Mouse (Mus musculus): ENCODE data around the gene Lmln. TPM values are rescaled to one million over a fixed set of nuclear protein-coding genes. Genes with fewer than 3 reads are reported as not detected.

The Lmln gene
- polyA plus RNA-seq, 1 experiment, result 0.02 TPM

DNA sequence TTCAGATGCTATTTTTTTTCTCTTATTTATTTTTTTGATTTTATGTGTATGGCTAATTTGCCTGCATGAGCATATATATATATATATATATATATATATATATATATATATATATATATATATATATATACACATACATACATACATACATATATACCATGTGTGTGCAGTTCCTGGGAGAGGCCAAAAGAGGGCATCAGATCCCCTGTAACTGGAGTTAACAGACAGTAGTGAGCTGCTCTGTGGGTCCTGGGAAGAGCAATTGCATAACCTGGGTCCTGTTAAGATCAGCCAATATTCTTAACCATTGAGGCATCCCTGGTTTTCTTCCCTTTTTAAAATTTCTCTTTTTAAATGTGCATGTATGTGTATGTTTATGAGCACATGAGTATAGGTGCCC, 8.6 kb downstream of the Lmln start:
- Histone ChIP-seq H3K27me3 (replicated peaks) (no peaks in the 10 kb centered on the region), H3K36me3 (replicated peaks; ENCODE audit: low read length) (peaks cover 45% of the 10 kb centered on the region), H3K9me3 (no peaks in the 10 kb centered on the region), H3K4me3 (replicated peaks) (no peak overlapping the region), H3K4me1 (peaks cover 8% of the 10 kb centered on the region)
- TF ChIP-seq FLI1 (IDR thresholded peaks at IDR 0.05; ENCODE audit: low read length) (no peak), GATA1 (IDR thresholded peaks at IDR 0.05; ENCODE audit: borderline replicate concordance, low read length) (no peak)

DNA sequence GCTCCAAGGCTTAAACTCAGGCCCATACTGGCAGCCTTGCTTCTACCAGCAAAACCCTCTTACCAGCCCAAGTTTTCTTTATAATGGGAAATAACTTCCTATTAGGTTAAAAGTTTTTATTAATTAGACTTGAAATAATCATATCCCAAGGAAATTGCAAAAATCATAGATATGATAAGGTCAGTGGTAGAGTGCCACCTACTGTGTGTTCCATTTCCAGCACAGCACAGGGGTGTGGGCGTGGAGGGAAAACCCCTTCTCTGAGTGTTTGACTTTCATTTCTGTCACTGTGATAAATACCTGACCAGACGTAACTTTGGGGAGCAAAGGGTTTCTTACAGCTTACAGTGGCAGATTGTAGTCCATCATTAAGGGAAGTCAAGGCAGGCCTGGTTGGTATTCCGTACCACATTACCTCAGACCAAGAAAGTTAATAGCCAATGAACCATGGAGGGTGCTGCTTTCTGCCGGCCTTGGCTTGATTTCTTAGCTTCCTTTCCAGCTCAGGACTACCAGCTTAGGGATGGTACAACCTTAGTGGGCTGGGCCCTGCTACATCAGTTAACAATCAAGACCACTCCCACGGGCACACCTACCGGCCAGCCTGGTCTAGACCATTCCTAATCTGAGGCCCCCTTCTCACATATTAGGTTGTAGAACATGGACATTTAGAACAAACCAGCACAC, 10.7 kb downstream of the Lmln start:
- peaks cover 26% of the 10 kb centered on the region for H3K4me1 ChIP-seq
- TF ChIP-seq FLI1 (IDR thresholded peaks at IDR 0.05; ENCODE audit: low read length) (no peak), GATA1 (IDR thresholded peaks at IDR 0.05; ENCODE audit: borderline replicate concordance, low read length) (no peak)
- H3K4me3 ChIP-seq (replicated peaks), result no peak overlapping the region
- no peaks in the 10 kb centered on the region for H3K9me3 ChIP-seq
- H3K27me3 ChIP-seq (replicated peaks), result no peaks in the 10 kb centered on the region
- H3K36me3 ChIP-seq (replicated peaks; ENCODE audit: low read length), result peaks cover 36% of the 10 kb centered on the region

DNA sequence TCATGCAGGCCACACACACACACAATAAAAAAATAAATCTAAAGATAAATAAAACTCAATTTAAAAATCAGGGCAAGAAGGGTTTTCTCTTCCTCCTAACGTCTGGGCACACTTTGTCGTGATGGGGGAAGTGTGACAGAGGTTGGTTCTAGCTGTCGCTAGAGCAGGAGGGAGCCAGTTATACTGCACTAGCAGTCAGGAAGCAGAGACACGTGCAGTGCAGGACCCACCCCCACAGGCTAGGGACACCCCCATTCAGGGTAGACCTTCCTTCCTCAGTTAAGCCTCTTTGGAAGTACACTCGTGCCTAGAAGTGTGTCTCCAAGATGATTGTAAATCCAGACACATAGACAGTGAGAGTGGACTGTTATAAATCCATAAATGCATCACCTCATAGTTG, 12.6 kb downstream of the Lmln start:
- Histone ChIP-seq H3K4me1 (peaks cover 30% of the 10 kb centered on the region), H3K4me3 (replicated peaks) (no peak overlapping the region), H3K27me3 (replicated peaks) (no peaks in the 10 kb centered on the region), H3K36me3 (replicated peaks; ENCODE audit: low read length) (peaks cover 26% of the 10 kb centered on the region), H3K9me3 (no peaks in the 10 kb centered on the region)
- TF ChIP-seq GATA1 (IDR thresholded peaks at IDR 0.05; ENCODE audit: borderline replicate concordance, low read length), result no peak
- TF ChIP-seq FLI1 (IDR thresholded peaks at IDR 0.05; ENCODE audit: low read length), result no peak

DNA sequence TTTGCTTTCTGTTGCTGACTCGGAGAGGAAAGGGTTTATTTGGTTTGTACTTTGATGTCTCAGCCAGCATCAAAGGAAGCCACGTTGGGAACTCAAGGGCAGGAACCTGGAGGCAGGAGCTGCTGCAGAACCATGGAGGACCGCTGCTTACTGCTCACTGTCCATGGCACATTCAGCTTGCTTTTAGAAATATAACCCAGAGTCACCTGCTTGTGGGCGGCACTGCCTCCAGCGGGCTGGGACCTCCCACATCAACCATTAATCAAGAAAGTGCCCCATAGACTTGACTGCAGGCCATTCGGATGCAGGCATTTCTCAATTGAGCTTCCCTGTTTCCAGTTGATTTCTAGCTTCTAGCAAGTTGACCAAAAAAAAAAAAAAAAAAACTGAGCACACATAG, 13.8 kb downstream of the Lmln start:
- Histone ChIP-seq H3K4me1 (peaks cover 30% of the 10 kb centered on the region), H3K36me3 (replicated peaks; ENCODE audit: low read length) (peaks cover 19% of the 10 kb centered on the region), H3K27me3 (replicated peaks) (no peaks in the 10 kb centered on the region), H3K4me3 (replicated peaks) (no peak overlapping the region), H3K9me3 (no peaks in the 10 kb centered on the region)
- no peak for TF ChIP-seq FLI1 (IDR thresholded peaks at IDR 0.05; ENCODE audit: low read length)
- TF ChIP-seq GATA1 (IDR thresholded peaks at IDR 0.05; ENCODE audit: borderline replicate concordance, low read length), result no peak

DNA sequence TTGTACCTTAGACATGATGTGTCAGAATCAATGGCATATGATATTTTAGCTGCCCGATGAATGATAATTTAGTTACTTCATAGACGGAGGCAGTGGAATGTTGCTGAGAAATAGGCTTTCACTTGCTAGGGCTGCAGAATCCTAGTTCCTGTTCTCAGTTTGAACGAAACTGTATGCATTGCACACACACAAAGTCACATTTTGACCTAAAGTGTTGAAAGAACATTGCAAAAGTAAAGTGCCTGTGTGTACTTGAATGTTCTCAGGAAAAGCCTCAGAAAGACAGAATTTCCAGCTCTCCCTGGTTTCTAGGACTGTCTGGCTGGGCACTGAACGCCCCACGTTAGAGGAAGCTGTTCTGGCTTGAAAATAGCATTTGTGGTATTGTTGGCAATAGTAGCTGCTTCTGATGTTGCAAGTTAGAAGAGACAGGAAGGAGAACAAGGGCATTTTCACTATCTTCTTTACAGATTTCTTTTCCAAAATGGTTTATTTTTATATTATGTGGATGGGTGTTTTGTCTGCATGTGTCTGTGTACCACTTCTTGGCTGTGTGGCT, 14.8 kb downstream of the Lmln start:
- Histone ChIP-seq H3K27me3 (replicated peaks) (no peaks in the 10 kb centered on the region), H3K4me3 (replicated peaks) (no peak overlapping the region), H3K9me3 (no peaks in the 10 kb centered on the region), H3K36me3 (replicated peaks; ENCODE audit: low read length) (peaks cover 21% of the 10 kb centered on the region), H3K4me1 (peaks cover 30% of the 10 kb centered on the region)
- no peak for TF ChIP-seq FLI1 (IDR thresholded peaks at IDR 0.05; ENCODE audit: low read length)

DNA sequence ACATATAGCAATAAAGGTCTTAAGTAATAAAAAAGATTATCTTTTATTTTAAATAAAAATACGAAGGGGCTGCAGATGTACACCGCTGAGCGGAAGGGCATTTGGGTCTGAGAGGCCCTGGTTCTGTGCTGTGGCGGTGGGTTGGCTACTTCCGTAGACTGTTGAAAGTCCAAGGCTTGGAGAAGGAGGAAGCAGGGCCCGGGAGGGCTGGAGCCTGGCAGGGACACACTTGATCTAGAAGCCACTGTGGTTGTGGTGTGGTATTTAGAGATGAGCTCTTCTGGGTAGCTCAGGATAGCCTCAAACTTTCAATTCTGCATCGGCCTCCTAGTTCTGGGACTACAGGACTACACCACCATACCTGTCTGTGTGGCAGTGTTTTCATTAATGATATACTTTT, 17.7 kb downstream of the Lmln start:
- Histone ChIP-seq H3K4me1 (peaks cover 31% of the 10 kb centered on the region), H3K36me3 (replicated peaks; ENCODE audit: low read length) (peaks cover 11% of the 10 kb centered on the region), H3K9me3 (no peaks in the 10 kb centered on the region), H3K27me3 (replicated peaks) (no peaks in the 10 kb centered on the region), H3K4me3 (replicated peaks) (no peak overlapping the region)
- TF ChIP-seq FLI1 (IDR thresholded peaks at IDR 0.05; ENCODE audit: low read length) (no peak), GATA1 (IDR thresholded peaks at IDR 0.05; ENCODE audit: borderline replicate concordance, low read length) (no peak)

DNA sequence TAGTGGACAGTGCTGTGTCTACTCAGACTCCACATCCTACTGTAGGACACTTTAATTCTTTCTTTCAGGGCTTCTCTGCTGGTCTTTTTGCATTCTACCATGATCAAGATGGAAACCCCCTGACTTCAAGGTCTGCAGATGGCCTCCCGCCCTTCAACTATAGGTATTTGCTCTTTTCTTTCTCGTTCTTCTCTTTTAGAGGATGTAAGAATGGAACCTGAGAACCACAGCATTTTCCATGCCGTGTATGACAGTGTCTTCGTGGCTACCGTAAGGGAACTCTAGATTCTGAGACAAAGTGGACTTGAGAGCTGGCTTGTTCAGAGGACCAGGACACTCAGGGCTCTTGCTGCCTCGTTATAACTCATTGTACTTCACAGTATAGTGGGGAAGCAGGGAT, 20.6 kb downstream of the Lmln start:
- peaks cover 7% of the 10 kb centered on the region for H3K4me1 ChIP-seq
- H3K36me3 ChIP-seq (replicated peaks; ENCODE audit: low read length), result peaks cover 6% of the 10 kb centered on the region
- H3K9me3 ChIP-seq, result no peaks in the 10 kb centered on the region
- H3K27me3 ChIP-seq (replicated peaks), result no peaks in the 10 kb centered on the region
- no peak overlapping the region for H3K4me3 ChIP-seq (replicated peaks)
- TF ChIP-seq FLI1 (IDR thresholded peaks at IDR 0.05; ENCODE audit: low read length) (no peak), GATA1 (IDR thresholded peaks at IDR 0.05; ENCODE audit: borderline replicate concordance, low read length) (no peak)

DNA sequence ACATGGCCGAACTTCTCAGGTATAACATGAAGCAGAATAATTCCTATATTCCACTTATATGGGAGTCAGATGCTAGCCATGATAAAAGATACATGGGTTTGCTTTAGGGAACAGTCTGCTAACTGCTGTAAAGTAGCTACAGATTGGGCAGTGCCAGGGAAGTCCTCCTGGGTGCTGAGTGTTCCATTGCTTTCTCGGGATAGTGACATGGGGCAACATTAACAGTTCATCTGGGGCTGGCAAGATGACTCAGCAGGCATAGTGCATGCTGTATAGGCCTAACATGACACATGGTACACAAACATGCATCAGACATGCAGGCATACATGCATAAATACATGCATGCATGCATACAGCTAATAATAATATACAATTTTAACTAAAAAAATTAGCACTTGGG, 21.7 kb downstream of the Lmln start:
- no peak overlapping the region for H3K4me3 ChIP-seq (replicated peaks)

DNA sequence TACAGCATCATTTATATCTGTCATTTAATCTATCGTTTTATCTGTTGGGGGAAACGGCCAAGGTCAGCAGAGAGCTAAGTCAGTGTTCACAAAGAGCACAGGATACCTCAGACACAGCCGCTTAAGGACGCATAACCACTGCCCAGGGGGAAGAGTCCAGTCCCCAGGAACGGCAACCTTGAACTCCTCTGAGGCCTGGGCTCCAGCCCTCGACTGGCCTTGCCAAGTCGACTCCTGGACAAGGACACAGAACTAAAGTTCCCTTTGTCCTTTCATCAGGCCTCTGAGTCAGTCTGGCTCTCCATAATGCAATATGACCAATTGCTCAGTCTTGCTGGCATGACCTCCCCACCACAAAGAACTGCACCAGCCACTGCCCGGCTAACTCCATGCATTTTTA, 23.3 kb downstream of the Lmln start:
- H3K27me3 ChIP-seq (replicated peaks), result no peaks in the 10 kb centered on the region
- no peak overlapping the region for H3K4me3 ChIP-seq (replicated peaks)
- no peaks in the 10 kb centered on the region for H3K9me3 ChIP-seq
- H3K36me3 ChIP-seq (replicated peaks; ENCODE audit: low read length), result peaks cover 18% of the 10 kb centered on the region
- TF ChIP-seq GATA1 (IDR thresholded peaks at IDR 0.05; ENCODE audit: borderline replicate concordance, low read length) (no peak), FLI1 (IDR thresholded peaks at IDR 0.05; ENCODE audit: low read length) (no peak)
- H3K4me1 ChIP-seq, result peaks cover 3% of the 10 kb centered on the region

More for the DNA sequence above, 21.7 kb downstream of the Lmln start:
- H3K36me3 ChIP-seq (replicated peaks; ENCODE audit: low read length), result peaks cover 9% of the 10 kb centered on the region
- H3K4me1 ChIP-seq, result peaks cover 3% of the 10 kb centered on the region
- no peaks in the 10 kb centered on the region for H3K27me3 ChIP-seq (replicated peaks)
- H3K9me3 ChIP-seq, result no peaks in the 10 kb centered on the region
- no peak for TF ChIP-seq FLI1 (IDR thresholded peaks at IDR 0.05; ENCODE audit: low read length)
- no peak for TF ChIP-seq GATA1 (IDR thresholded peaks at IDR 0.05; ENCODE audit: borderline replicate concordance, low read length)

DNA sequence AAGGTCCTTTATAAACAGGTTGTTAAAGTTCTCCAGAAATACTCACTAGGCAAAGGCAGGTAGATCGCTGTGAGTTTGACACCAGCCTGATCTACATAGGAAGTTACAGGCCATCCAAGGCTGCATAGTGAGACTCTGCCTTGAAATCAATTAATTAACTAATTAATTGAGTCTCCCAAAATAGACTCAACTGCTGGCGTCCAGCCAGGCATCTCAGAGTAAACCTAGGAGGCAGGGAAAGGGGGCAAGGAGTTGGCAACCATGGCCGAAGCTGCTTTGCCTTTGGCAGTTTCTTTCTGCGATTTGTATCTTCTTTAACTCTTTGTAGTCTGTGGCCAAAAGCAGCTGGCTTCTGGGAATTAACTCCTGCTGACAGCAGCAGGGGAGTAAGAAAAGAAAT, 51.4 kb downstream of the Lmln start:
- H3K27me3 ChIP-seq (replicated peaks), result no peaks in the 10 kb centered on the region
- peaks cover 10% of the 10 kb centered on the region for H3K36me3 ChIP-seq (replicated peaks; ENCODE audit: low read length)
- H3K4me3 ChIP-seq (replicated peaks), result no peak overlapping the region
- peaks cover 9% of the 10 kb centered on the region for H3K4me1 ChIP-seq
- no peaks in the 10 kb centered on the region for H3K9me3 ChIP-seq
- TF ChIP-seq FLI1 (IDR thresholded peaks at IDR 0.05; ENCODE audit: low read length), result no peak
- no peak for TF ChIP-seq GATA1 (IDR thresholded peaks at IDR 0.05; ENCODE audit: borderline replicate concordance, low read length)
